Mouse (Mus musculus): ENCODE data around the gene Rbx1. TPM values are rescaled to one million over a fixed set of nuclear protein-coding genes. Genes with fewer than 3 reads are reported as not detected.

Rbx1 gene
- polyA plus RNA-seq, 1 experiment, result not detected

DNA sequence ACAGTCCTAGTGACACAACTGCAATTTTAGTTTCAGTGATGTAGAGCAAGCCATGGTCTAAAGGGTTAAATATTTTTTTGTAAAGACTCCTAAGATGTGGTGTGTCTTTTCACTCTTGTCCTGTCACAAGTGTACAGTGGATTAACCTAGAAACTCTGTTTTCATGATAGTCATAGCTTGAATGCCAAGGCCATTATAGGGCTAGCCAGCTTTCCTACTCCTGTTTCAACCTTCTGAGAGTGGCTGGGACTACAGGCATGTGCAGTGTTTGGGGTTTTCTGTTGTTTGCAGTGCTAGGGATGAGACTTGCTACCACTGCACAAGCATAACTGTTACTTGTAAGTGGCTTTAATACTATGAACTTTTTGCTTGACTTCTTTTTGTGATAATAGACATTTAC is 26.9 kb upstream of the Rbx1 start:
- H3K4me1 ChIP-seq (ENCODE audit: control insufficient read depth, insufficient read depth, low read length), result no peaks in the 10 kb centered on the region
- TF ChIP-seq CTCF (IDR thresholded peaks at IDR 0.05; ENCODE audit: insufficient read depth, low read depth, low read length), result no peak
- no peak for TF ChIP-seq POLR2A (IDR thresholded peaks at IDR 0.05; ENCODE audit: insufficient read depth, low read depth, low read length)
- H3K27ac ChIP-seq (ENCODE audit: insufficient read depth, low read depth, low read length), result no peak overlapping the region
- H3K4me3 ChIP-seq (ENCODE audit: insufficient read depth, low read depth, low read length), result no peak overlapping the region

DNA sequence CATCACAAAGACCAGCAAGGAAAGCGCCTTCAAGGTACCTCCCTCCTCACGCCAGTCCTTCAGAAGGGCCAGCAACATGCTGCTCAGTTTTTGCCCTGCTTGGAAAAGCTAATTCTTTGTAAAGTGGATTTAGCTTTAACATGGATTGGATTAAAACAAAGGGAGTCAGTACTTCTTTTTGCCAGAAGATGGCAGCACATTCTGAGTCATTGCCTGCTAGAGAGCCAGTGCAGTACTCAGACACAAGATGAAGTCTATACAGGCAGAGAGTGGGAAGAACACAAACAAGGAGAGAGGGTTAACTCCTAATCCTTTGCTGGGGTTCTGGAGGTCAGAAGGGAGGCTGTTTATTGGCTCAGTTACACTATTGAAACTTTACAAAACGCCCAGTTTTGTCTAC is 17.6 kb upstream of the Rbx1 start:
- Histone ChIP-seq H3K4me1 (ENCODE audit: control insufficient read depth, insufficient read depth, low read length) (no peaks in the 10 kb centered on the region), H3K4me3 (ENCODE audit: insufficient read depth, low read depth, low read length) (no peak overlapping the region), H3K27ac (ENCODE audit: insufficient read depth, low read depth, low read length) (no peak overlapping the region)
- WGBS, result 34% methylated on average over 3 of the region's 3 CpGs
- TF ChIP-seq POLR2A (IDR thresholded peaks at IDR 0.05; ENCODE audit: insufficient read depth, low read depth, low read length) (no peak), CTCF (IDR thresholded peaks at IDR 0.05; ENCODE audit: insufficient read depth, low read depth, low read length) (0 out of 2 replicates have a peak, but pooled peaks have one; percentile 26)

DNA sequence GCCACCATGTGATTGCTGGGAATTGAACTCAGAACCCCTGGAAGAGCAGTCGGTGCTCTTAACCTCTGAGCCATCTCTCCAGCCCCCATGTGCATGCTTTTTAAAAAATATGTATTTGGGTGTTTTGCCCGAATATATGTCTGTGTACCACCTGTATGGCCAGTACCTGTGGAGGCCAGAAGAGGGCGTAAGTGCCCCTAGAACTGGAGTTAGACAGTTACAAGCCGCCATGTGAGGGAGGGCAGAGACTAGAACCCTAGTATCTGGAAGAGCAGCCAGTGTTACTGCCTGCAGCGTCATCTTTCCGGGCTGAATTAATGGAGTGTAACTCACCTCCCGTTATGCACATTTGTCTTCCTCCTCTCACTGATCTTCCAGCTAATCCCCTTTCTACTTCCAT is 4.6 kb upstream of the Rbx1 start:
- Histone ChIP-seq H3K4me3 (ENCODE audit: insufficient read depth, low read depth, low read length) (no peak overlapping the region), H3K27ac (ENCODE audit: insufficient read depth, low read depth, low read length) (no peak overlapping the region), H3K4me1 (ENCODE audit: control insufficient read depth, insufficient read depth, low read length) (no peaks in the 10 kb centered on the region)
- TF ChIP-seq POLR2A (IDR thresholded peaks at IDR 0.05; ENCODE audit: insufficient read depth, low read depth, low read length) (no peak), CTCF (IDR thresholded peaks at IDR 0.05; ENCODE audit: insufficient read depth, low read depth, low read length) (no peak)
- 87% methylated on average over 7 of the region's 7 CpGs for WGBS

DNA sequence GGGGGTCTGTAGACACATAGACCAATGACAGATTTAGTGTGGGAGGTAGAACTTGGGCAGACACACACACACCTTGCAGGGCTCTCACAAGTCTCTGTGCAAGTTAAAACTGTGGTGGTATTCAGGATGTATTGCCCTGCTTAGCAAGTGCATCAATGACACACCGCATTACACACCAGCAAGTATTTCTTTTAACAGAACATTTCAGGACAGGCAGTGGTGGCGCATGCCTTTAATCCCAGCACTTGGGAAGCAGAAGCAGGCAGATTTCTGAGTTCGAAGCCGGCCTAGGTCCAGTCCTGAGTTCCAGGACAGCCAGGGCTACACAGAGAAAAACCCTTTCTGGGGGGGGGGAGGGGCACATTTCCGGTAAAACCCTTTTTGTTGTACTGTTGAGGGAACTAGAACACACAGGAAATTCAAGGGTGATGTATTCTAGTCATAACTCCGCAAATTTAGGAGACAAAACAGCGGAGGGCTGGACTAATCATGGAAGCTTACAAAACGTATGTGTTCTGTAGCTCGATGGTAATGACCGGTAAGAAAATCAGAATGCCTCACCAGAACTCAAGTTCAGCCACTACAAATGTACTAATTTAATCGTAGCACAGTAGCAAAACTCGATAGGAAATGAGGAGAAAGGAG is 958 bp upstream of the Rbx1 start:
- 64% methylated on average over 12 of the region's 12 CpGs for WGBS
- Histone ChIP-seq H3K27ac (ENCODE audit: insufficient read depth, low read depth, low read length) (peak overlapping the region; percentile 80; the same call in 1 of the 2 replicates), H3K4me3 (ENCODE audit: insufficient read depth, low read depth, low read length) (no peak overlapping the region), H3K4me1 (ENCODE audit: control insufficient read depth, insufficient read depth, low read length) (no peaks in the 10 kb centered on the region)
- TF ChIP-seq CTCF (IDR thresholded peaks at IDR 0.05; ENCODE audit: insufficient read depth, low read depth, low read length), result no peak
- TF ChIP-seq POLR2A (IDR thresholded peaks at IDR 0.05; ENCODE audit: insufficient read depth, low read depth, low read length), result no peak

DNA sequence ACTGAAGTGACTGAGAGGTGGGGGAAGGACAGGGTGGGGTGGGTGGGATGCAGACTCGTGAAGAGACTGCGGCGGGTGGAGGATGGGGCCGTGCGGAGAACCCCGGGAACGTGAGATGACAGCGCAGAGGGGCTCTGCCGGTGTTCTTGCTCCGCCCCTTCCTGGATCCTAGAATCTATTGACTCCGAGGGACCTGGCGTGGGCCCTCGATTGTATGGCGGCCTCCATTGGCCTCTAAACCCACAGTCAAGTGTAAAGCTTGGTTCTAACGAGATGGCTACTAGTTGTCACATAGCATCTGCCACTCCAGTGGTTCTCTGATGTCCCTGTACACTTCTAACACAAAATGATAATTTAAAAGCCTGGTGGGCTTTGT is 630 bp downstream of the Rbx1 start:
- Histone ChIP-seq H3K4me3 (ENCODE audit: insufficient read depth, low read depth, low read length) (peak overlapping the region; percentile 74), H3K4me1 (ENCODE audit: control insufficient read depth, insufficient read depth, low read length) (no peaks in the 10 kb centered on the region), H3K27ac (ENCODE audit: insufficient read depth, low read depth, low read length) (no peak overlapping the region)
- 1% methylated on average over 15 of the region's 15 CpGs for WGBS
- TF ChIP-seq CTCF (IDR thresholded peaks at IDR 0.05; ENCODE audit: insufficient read depth, low read depth, low read length), result no peak
- no peak for TF ChIP-seq POLR2A (IDR thresholded peaks at IDR 0.05; ENCODE audit: insufficient read depth, low read depth, low read length)

DNA sequence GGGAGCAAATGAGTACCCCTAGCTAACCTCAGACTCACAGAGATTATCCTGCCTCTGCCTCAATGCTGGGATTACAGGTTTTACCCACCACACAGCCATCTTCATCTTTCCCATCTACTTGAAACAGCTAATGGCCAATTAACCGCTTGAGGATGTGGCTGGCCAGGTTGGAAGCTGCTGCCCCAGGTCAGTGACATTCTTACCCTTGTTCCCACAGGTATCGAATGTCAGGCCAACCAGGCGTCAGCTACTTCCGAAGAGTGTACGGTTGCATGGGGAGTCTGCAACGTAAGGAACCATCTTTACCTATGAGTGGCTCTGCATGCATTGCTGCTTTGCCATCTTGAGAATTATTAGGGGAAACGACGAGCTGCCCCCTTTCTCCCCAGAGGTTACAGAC is 4.6 kb downstream of the Rbx1 start:
- Histone ChIP-seq H3K4me1 (ENCODE audit: control insufficient read depth, insufficient read depth, low read length) (no peaks in the 10 kb centered on the region), H3K4me3 (ENCODE audit: insufficient read depth, low read depth, low read length) (no peak overlapping the region), H3K27ac (ENCODE audit: insufficient read depth, low read depth, low read length) (no peak overlapping the region)
- TF ChIP-seq CTCF (IDR thresholded peaks at IDR 0.05; ENCODE audit: insufficient read depth, low read depth, low read length) (no peak), POLR2A (IDR thresholded peaks at IDR 0.05; ENCODE audit: insufficient read depth, low read depth, low read length) (no peak)
- 84% methylated on average over 8 of the region's 8 CpGs for WGBS

DNA sequence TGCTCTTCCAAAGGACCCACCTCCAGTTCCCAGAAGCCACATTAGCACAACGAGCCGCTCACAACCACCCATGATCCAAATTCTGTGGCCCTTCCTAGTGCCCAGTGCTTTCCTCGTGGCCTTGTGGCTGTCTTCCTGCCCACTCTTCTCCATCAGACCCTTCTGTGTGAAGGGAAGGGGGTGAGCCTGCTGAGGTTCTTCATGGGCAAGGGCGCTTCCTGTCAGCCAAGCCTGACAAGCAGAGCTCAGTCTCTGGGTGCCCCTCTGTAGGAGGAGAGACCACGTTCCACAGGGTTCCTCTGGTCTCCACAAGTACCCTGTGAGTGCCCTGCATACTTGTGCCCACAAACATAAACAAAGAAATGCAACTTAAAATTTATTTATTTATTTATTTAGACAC is 6.2 kb downstream of the Rbx1 start:
- Histone ChIP-seq H3K27ac (ENCODE audit: insufficient read depth, low read depth, low read length) (no peak overlapping the region), H3K4me1 (ENCODE audit: control insufficient read depth, insufficient read depth, low read length) (no peaks in the 10 kb centered on the region), H3K4me3 (ENCODE audit: insufficient read depth, low read depth, low read length) (no peak overlapping the region)
- WGBS, result 89% methylated on average over 5 of the region's 5 CpGs
- no peak for TF ChIP-seq CTCF (IDR thresholded peaks at IDR 0.05; ENCODE audit: insufficient read depth, low read depth, low read length)
- TF ChIP-seq POLR2A (IDR thresholded peaks at IDR 0.05; ENCODE audit: insufficient read depth, low read depth, low read length), result no peak

DNA sequence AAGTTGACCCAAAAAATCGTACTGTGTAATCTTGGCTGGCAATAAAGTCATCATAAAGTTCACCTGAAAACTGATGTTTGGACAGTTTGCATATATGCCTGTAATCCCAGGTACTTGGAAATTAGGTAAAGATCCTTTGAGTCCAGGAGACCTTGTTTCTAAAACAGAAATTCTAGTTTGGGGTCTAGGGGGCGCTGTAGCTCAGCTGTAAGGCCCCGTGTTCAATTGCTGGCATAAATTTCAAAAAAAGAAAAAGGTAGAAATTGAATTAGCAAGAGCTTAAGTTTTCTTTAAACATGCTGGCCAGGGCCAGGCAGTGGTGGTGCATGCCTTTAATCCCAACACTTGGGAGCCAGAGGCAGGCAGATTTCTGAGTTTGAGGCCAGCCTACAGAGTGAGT is 9.6 kb downstream of the Rbx1 start:
- 36% methylated on average over 3 of the region's 3 CpGs for WGBS

DNA sequence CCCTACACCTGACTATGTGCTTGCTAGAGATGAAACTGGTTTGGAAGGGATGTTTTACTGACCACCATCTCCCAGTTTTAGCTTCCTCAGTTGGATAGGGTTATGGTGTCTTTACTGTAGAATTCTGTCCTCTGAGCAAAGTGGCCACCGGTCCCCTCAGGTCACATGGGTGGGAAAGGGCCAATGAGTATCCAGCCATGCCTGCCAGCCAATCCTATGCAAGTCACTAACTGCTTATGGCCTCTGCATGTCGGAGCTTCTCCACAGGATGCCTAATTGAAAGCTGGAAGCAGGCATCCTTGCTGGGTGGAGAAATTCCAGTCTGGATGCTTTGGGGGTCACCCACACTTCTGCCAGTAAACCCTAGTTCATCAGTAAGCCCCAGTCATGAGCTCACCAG is 10.5 kb downstream of the Rbx1 start:
- 8% methylated on average over 2 of the region's 2 CpGs for WGBS
- no peak overlapping the region for H3K27ac ChIP-seq (ENCODE audit: insufficient read depth, low read depth, low read length)
- TF ChIP-seq POLR2A (IDR thresholded peaks at IDR 0.05; ENCODE audit: insufficient read depth, low read depth, low read length) (no peak), CTCF (IDR thresholded peaks at IDR 0.05; ENCODE audit: insufficient read depth, low read depth, low read length) (no peak)
- no peak overlapping the region for H3K4me3 ChIP-seq (ENCODE audit: insufficient read depth, low read depth, low read length)
- peaks cover 3% of the 10 kb centered on the region; the same call in 1 of the 2 replicates for H3K4me1 ChIP-seq (ENCODE audit: control insufficient read depth, insufficient read depth, low read length)

More for the DNA sequence above, 9.6 kb downstream of the Rbx1 start:
- Histone ChIP-seq H3K27ac (ENCODE audit: insufficient read depth, low read depth, low read length) (no peak overlapping the region), H3K4me1 (ENCODE audit: control insufficient read depth, insufficient read depth, low read length) (no peaks in the 10 kb centered on the region), H3K4me3 (ENCODE audit: insufficient read depth, low read depth, low read length) (no peak overlapping the region)
- no peak for TF ChIP-seq CTCF (IDR thresholded peaks at IDR 0.05; ENCODE audit: insufficient read depth, low read depth, low read length)
- no peak for TF ChIP-seq POLR2A (IDR thresholded peaks at IDR 0.05; ENCODE audit: insufficient read depth, low read depth, low read length)

Measured in olfactory bulb, adult 2 months (tissue).